Mouse (Mus musculus): ENCODE results near the gene 1700007K13Rik. TPM values are rescaled to one million over a fixed set of nuclear protein-coding genes. Genes with fewer than 3 reads are reported as not detected.

1700007K13Rik gene
- polyA plus RNA-seq, 1 experiment from 2014 or later, result 7.5 TPM

DNA sequence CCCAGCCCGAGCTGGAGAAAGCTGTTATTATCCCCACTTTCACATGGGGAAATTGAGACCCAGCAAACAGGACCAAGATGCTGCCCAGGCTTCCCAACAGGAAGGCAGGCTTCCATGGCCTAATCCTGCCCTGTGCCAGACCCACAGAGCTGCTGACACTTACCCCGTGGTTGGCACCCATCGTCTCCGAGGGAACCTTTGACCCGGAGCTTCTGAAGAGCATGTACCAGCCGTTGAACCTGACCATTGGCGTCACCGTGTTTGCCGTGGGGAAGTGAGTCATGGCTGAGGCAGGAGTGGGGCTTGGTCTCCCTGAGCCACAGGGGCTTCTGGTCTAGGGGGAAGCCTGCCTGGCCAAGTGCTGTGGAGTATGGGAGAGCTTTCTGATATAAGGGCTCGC, 36.9 kb upstream of the 1700007K13Rik start:
- no peaks in the 10 kb centered on the region for H3K4me1 ChIP-seq (ENCODE audit: control insufficient read depth, insufficient read depth, low read length)
- WGBS, result 88% methylated on average over 10 of the region's 10 CpGs
- ATAC-seq (ENCODE audit: low read depth), result no peak
- no peak overlapping the region for H3K4me3 ChIP-seq (ENCODE audit: low read depth, low read length)
- H3K36me3 ChIP-seq (ENCODE audit: control insufficient read depth, insufficient read depth, low read length), result no peaks in the 10 kb centered on the region
- no peak overlapping the region for H3K9ac ChIP-seq (replicated peaks; ENCODE audit: low read depth, low read length)
- no peak overlapping the region for H3K4me2 ChIP-seq (ENCODE audit: low read depth, low read length)
- no peaks in the 10 kb centered on the region for H3K27me3 ChIP-seq (ENCODE audit: control insufficient read depth, insufficient read depth, low read length)
- no peaks in the 10 kb centered on the region for H3K9me3 ChIP-seq (ENCODE audit: control insufficient read depth, low read length)
- H3K27ac ChIP-seq (ENCODE audit: low read depth, low read length), result no peak overlapping the region

DNA sequence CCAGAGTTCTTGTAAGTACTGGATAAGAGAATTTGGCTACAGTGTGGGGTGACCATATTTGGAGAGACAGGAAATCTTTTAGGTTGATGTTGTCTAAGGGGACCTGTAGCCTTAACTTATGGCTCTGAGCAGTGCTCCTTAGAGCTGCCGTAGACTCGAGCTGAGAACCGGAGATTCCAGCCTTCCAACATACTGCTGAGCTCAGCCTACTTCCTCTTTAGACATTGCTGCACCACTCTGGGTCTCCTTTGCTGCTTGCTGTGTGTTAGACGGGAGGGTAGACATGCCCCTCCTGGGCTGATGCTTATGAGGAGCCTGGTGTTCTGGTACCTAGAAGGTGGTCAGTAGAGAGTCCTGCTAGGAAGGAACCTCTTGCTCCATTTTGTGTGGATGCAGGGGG, 32.3 kb upstream of the 1700007K13Rik start:
- H3K36me3 ChIP-seq (ENCODE audit: control insufficient read depth, insufficient read depth, low read length), result no peaks in the 10 kb centered on the region
- H3K9ac ChIP-seq (replicated peaks; ENCODE audit: low read depth, low read length), result no peak overlapping the region
- no peak overlapping the region for H3K27ac ChIP-seq (ENCODE audit: low read depth, low read length)
- no peaks in the 10 kb centered on the region for H3K4me1 ChIP-seq (ENCODE audit: control insufficient read depth, insufficient read depth, low read length)
- no peaks in the 10 kb centered on the region for H3K9me3 ChIP-seq (ENCODE audit: control insufficient read depth, low read length)
- no peak overlapping the region for H3K4me3 ChIP-seq (ENCODE audit: low read depth, low read length)
- WGBS, result 88% methylated on average over 4 of the region's 4 CpGs
- H3K4me2 ChIP-seq (ENCODE audit: low read depth, low read length), result no peak overlapping the region
- no peaks in the 10 kb centered on the region for H3K27me3 ChIP-seq (ENCODE audit: control insufficient read depth, insufficient read depth, low read length)
- no peak for ATAC-seq (ENCODE audit: low read depth)

DNA sequence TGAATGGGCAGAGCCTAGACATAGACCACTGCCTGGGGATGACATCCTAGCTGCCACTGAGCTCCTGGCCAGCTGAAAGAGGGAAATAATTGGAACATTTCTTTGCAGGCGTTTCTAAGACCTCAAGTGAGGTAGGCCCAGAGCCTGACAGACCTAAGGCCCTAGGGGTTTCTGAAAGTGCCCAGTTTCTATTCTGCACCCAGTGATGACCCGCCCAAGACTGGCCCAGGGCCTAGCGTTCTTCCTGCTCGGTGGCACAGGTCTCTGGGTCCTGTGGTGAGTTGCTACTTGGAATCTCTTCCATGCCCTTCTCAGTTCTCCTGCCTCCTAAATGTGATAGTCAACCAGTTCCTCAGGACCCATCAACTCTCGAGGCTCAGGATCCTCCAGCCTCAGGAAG, 31.4 kb upstream of the 1700007K13Rik start:
- Histone ChIP-seq H3K27ac (ENCODE audit: low read depth, low read length) (no peak overlapping the region), H3K4me3 (ENCODE audit: low read depth, low read length) (no peak overlapping the region), H3K36me3 (ENCODE audit: control insufficient read depth, insufficient read depth, low read length) (no peaks in the 10 kb centered on the region), H3K9me3 (ENCODE audit: control insufficient read depth, low read length) (no peaks in the 10 kb centered on the region), H3K4me1 (ENCODE audit: control insufficient read depth, insufficient read depth, low read length) (no peaks in the 10 kb centered on the region), H3K4me2 (ENCODE audit: low read depth, low read length) (no peak overlapping the region), H3K9ac (replicated peaks; ENCODE audit: low read depth, low read length) (no peak overlapping the region), H3K27me3 (ENCODE audit: control insufficient read depth, insufficient read depth, low read length) (no peaks in the 10 kb centered on the region)
- 78% methylated on average over 5 of the region's 5 CpGs for WGBS
- no peak for ATAC-seq (ENCODE audit: low read depth)

DNA sequence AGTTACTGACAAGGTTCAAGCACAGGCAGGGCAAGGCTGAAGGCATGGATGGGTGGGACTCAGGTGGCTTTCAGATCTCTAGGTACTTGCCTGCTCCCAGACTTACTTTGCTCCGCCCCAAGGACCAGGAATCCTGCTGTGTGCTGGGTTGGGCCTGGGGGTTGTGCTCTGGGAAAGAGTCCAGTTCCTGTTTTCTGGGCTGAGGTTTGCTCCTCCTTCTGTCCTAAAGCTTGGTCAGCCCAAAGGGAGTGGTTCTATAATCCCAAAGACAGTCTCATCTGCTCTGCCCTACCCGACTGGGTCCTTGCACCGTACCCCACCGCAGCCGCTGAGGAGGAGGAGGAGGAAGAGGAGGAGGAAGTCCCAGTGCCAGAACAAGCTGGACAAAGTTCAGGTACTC, 30.5 kb upstream of the 1700007K13Rik start, which contains the start of gene Gbgt1:
Gene Gbgt1, plus strand, starts transcription at position 221 of the 400 bp plus-strand sequence.
- WGBS, result 85% methylated on average over 5 of the region's 5 CpGs
- H3K9ac ChIP-seq (replicated peaks; ENCODE audit: low read depth, low read length), result no peak within 1 kb of the TSS
- no peak within 1 kb of the TSS for H3K4me3 ChIP-seq (ENCODE audit: low read depth, low read length)
- H3K27me3 ChIP-seq (ENCODE audit: control insufficient read depth, insufficient read depth, low read length), result no peaks in the 10 kb centered on the region
- H3K36me3 ChIP-seq (ENCODE audit: control insufficient read depth, insufficient read depth, low read length), result no peaks in the 10 kb centered on the region
- H3K4me2 ChIP-seq (ENCODE audit: low read depth, low read length), result no peak within 1 kb of the TSS
- ATAC-seq (ENCODE audit: low read depth), result no peak
- H3K9me3 ChIP-seq (ENCODE audit: control insufficient read depth, low read length), result no peaks in the 10 kb centered on the region
- no peaks in the 10 kb centered on the region for H3K4me1 ChIP-seq (ENCODE audit: control insufficient read depth, insufficient read depth, low read length)
- no peak within 1 kb of the TSS for H3K27ac ChIP-seq (ENCODE audit: low read depth, low read length)

DNA sequence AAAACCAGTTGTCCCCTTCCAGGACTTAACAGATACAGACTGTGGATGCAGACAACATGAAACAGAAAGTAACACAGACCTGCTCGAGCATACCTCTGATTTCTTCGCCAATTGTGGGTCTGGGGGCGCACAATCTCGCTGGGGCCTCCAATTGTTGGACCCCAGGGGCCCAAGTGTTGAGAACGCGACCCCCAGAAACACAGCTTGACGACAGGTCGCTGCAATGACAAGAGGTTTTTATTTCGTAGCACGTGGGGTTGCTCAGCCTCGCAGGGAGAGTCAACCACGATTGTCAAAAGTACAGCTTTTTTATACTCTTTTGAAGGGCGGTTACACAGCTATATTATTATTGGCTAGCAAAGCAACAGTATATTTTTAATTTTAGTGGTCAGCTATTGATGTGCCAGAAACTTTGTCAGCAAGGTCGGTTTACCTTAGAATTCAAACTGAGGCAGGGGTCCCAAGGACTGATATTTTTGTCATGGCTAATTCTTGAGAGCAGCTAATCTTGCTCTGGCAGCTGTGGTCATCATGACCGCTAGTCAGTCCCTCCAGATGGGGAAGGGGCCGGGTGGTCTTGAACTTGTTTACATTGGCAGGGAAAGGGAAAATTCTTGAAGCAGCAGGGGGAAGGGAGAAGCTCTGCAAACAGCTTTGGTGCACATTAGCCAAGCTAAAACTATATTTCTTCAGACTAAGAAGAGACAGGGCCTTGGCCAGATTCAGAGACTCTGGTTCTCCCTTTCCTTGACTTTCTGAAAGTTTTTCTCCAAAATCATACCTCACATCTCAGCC, 29.9 kb upstream of the 1700007K13Rik start:
- H3K36me3 ChIP-seq (ENCODE audit: control insufficient read depth, insufficient read depth, low read length), result no peaks in the 10 kb centered on the region
- no peak overlapping the region for H3K27ac ChIP-seq (ENCODE audit: low read depth, low read length)
- ATAC-seq (ENCODE audit: low read depth), result no peak
- no peaks in the 10 kb centered on the region for H3K4me1 ChIP-seq (ENCODE audit: control insufficient read depth, insufficient read depth, low read length)
- WGBS, result 90% methylated on average over 16 of the region's 16 CpGs
- H3K4me2 ChIP-seq (ENCODE audit: low read depth, low read length), result no peak overlapping the region
- no peaks in the 10 kb centered on the region for H3K27me3 ChIP-seq (ENCODE audit: control insufficient read depth, insufficient read depth, low read length)
- H3K9ac ChIP-seq (replicated peaks; ENCODE audit: low read depth, low read length), result no peak overlapping the region
- no peak overlapping the region for H3K4me3 ChIP-seq (ENCODE audit: low read depth, low read length)
- no peaks in the 10 kb centered on the region for H3K9me3 ChIP-seq (ENCODE audit: control insufficient read depth, low read length)

DNA sequence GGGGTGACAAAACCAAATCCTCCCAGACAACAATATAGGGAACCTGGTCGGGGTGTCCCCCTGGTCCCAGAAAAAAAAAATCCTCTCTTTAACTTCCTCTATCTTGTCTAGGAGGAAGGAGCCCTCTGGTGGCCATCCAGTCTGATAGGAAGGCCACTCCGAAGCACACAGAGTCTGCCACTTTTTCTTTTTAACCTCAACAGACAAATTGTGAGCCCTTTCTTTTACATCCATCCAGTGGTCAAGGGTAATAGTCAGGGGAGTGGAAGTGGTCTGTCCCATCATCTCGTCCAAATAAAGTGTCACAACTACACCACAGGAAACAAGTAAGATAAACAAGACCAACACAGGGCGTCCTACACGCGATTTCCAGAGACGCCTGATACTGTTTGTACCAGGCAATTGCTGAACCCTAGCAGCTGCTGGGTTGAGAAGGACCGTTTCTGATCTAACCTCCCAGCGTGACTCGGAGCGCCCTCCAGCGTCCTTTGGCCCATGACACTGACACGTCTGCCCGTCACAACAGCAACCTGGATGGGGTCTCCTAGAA, 29.1 kb upstream of the 1700007K13Rik start:
- Histone ChIP-seq H3K9ac (replicated peaks; ENCODE audit: low read depth, low read length) (no peak overlapping the region), H3K4me2 (ENCODE audit: low read depth, low read length) (no peak overlapping the region), H3K27ac (ENCODE audit: low read depth, low read length) (no peak overlapping the region), H3K4me3 (ENCODE audit: low read depth, low read length) (no peak overlapping the region), H3K9me3 (ENCODE audit: control insufficient read depth, low read length) (no peaks in the 10 kb centered on the region), H3K27me3 (ENCODE audit: control insufficient read depth, insufficient read depth, low read length) (no peaks in the 10 kb centered on the region), H3K4me1 (ENCODE audit: control insufficient read depth, insufficient read depth, low read length) (no peaks in the 10 kb centered on the region), H3K36me3 (ENCODE audit: control insufficient read depth, insufficient read depth, low read length) (no peaks in the 10 kb centered on the region)
- 88% methylated on average over 14 of the region's 14 CpGs for WGBS
- no peak for ATAC-seq (ENCODE audit: low read depth)

DNA sequence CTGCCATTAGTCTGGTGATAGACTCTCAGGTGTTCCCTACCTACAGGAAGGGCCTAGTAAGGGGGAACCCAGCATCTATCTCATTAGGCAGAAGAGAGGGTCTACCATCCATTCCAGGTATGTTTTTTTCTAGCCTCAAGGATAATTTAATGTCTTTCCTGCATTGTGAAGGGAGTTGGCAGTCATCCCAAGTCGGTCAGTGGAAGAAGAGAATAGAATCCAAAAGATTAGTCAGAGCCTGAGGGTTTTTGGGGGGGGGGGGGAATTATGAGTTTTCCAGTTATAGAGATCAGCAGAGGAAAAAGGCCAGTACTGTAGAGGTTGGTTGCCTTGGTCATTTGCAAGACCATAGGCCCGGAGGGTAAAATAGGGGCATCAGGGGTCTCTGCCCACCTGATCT, 28.4 kb upstream of the 1700007K13Rik start:
- Histone ChIP-seq H3K9ac (replicated peaks; ENCODE audit: low read depth, low read length) (no peak overlapping the region), H3K27ac (ENCODE audit: low read depth, low read length) (no peak overlapping the region), H3K4me3 (ENCODE audit: low read depth, low read length) (no peak overlapping the region), H3K4me1 (ENCODE audit: control insufficient read depth, insufficient read depth, low read length) (no peaks in the 10 kb centered on the region), H3K4me2 (ENCODE audit: low read depth, low read length) (no peak overlapping the region), H3K36me3 (ENCODE audit: control insufficient read depth, insufficient read depth, low read length) (no peaks in the 10 kb centered on the region), H3K9me3 (ENCODE audit: control insufficient read depth, low read length) (no peaks in the 10 kb centered on the region), H3K27me3 (ENCODE audit: control insufficient read depth, insufficient read depth, low read length) (no peaks in the 10 kb centered on the region)
- no peak for ATAC-seq (ENCODE audit: low read depth)
- 91% methylated on average over 2 of the region's 2 CpGs for WGBS

DNA sequence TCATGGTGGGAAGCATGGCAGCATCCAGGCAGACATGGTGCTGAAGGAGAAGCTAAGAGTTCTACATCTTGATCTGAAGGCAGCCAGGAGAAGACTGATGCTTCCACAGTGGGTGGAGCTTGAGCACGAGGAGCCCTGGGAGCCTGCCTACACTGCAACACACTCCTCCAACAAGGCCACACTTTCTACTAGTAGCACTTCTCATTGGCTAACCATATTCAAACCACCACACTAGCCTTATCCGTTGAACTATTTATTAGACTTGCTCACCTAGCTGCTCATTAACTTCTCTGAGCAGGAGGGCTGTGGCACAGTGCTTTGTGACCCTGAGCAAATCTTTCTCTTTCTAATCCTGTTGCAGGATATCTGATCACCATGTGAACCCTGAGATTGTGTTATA, 17.7 kb upstream of the 1700007K13Rik start:
- 76% methylated on average over 2 of the region's 2 CpGs for WGBS
- Histone ChIP-seq H3K4me3 (ENCODE audit: low read depth, low read length) (no peak overlapping the region), H3K4me2 (ENCODE audit: low read depth, low read length) (no peak overlapping the region), H3K9ac (replicated peaks; ENCODE audit: low read depth, low read length) (no peak overlapping the region), H3K4me1 (ENCODE audit: control insufficient read depth, insufficient read depth, low read length) (no peaks in the 10 kb centered on the region), H3K27ac (ENCODE audit: low read depth, low read length) (no peak overlapping the region), H3K36me3 (ENCODE audit: control insufficient read depth, insufficient read depth, low read length) (no peaks in the 10 kb centered on the region), H3K9me3 (ENCODE audit: control insufficient read depth, low read length) (no peaks in the 10 kb centered on the region), H3K27me3 (ENCODE audit: control insufficient read depth, insufficient read depth, low read length) (no peaks in the 10 kb centered on the region)
- ATAC-seq (ENCODE audit: low read depth), result no peak

Data from neural tube, embryonic 14.5 days (tissue).